Mouse (Mus musculus): ENCODE results near the gene Gm10184. TPM values are rescaled to one million over a fixed set of nuclear protein-coding genes. Genes with fewer than 3 reads are reported as not detected.

The Gm10184 gene
- not detected for polyA plus RNA-seq (2015; fragmentation: Illumina TruSeq; extraction: RNeasy Lipid Tissue Mini Kit (QIAGEN cat#74804); ENCODE audit: insufficient read depth, low read depth, low replicate concordance)

GRCm38 (mm10) chr17:89910349-89910748, at the start of gene Gm10184:
Gene Gm10184, minus strand, starts transcription at chr17:89910449.

All from pancreas, adult 10 weeks (tissue).